Mouse (Mus musculus): ENCODE measurements around the gene Gjc3. TPM values are rescaled to one million over a fixed set of nuclear protein-coding genes. Genes with fewer than 3 reads are reported as not detected.

Gene Gjc3
- polyA plus RNA-seq, 1 experiment = not detected

GRCm38 (mm10) chr5:137914508-137914907, 48.4 kb downstream of the Gjc3 start:
- H3K4me3 ChIP-seq = no peak overlapping the region
- no peaks in the 10 kb centered on the region for H3K27me3 ChIP-seq (ENCODE audit: control insufficient read depth, insufficient read depth, insufficient read length)
- no peak overlapping the region for H3K4me2 ChIP-seq (ENCODE audit: low read depth)
- no peak overlapping the region for H3ac ChIP-seq (ENCODE audit: control insufficient read depth, insufficient read length)
- no peaks in the 10 kb centered on the region for H3K36me3 ChIP-seq (ENCODE audit: control insufficient read depth, insufficient read depth)
- no peak for TF ChIP-seq MYOG (IDR thresholded peaks at IDR 0.05; ENCODE audit: control insufficient read depth in 1 of 3, insufficient read depth in 1 of 3, insufficient read length in 2 of 3, low read depth in 2 of 3)
- no peak for TF ChIP-seq SRF (IDR thresholded peaks at IDR 0.05; ENCODE audit: control insufficient read depth, insufficient read length, low read depth)
- no peak for TF ChIP-seq TCF3 (IDR thresholded peaks at IDR 0.05; ENCODE audit: insufficient read length, low read depth)
- TF ChIP-seq MAX (IDR thresholded peaks at IDR 0.05; ENCODE audit: low read depth) = no peak
- TF ChIP-seq E2F4 (IDR thresholded peaks at IDR 0.05; ENCODE audit: insufficient read depth) = no peak
- TF ChIP-seq CEBPB (IDR thresholded peaks at IDR 0.05; ENCODE audit: insufficient read depth, poor library complexity, severe bottlenecking) = no peak
- TF ChIP-seq USF1 (IDR thresholded peaks at IDR 0.05; ENCODE audit: low read depth) = no peak
- TF ChIP-seq POLR2A (IDR thresholded peaks at IDR 0.05; ENCODE audit: insufficient read length, low read depth) = no peak
- no peak for TF ChIP-seq REST (IDR thresholded peaks at IDR 0.05; ENCODE audit: insufficient read depth, insufficient read length)
- no peak for TF ChIP-seq MYOD1 (IDR thresholded peaks at IDR 0.05; ENCODE audit: control insufficient read depth in 1 of 3, insufficient read length in 2 of 3, low read depth in 2 of 3)
- TF ChIP-seq TCF12 (IDR thresholded peaks at IDR 0.05; ENCODE audit: insufficient read depth, poor library complexity, severe bottlenecking) = no peak
- no peak for TF ChIP-seq POLR2AphosphoS2 (IDR thresholded peaks at IDR 0.05; ENCODE audit: insufficient read length, low read depth)
- H3K79me2 ChIP-seq (ENCODE audit: control insufficient read depth, insufficient read depth) = no peaks in the 10 kb centered on the region

- no peak overlapping the region for H3ac ChIP-seq (ENCODE audit: control insufficient read depth, insufficient read length)
- no peak overlapping the region for H3K4me3 ChIP-seq
- H3K79me2 ChIP-seq (ENCODE audit: control insufficient read depth, insufficient read depth) = no peaks in the 10 kb centered on the region
- H3K36me3 ChIP-seq (ENCODE audit: control insufficient read depth, insufficient read depth) = no peaks in the 10 kb centered on the region
- no peak overlapping the region for H3K4me2 ChIP-seq (ENCODE audit: low read depth)
- TF ChIP-seq E2F4 (IDR thresholded peaks at IDR 0.05; ENCODE audit: insufficient read depth) (no peak), MYOG (IDR thresholded peaks at IDR 0.05; ENCODE audit: control insufficient read depth in 1 of 3, insufficient read depth in 1 of 3, insufficient read length in 2 of 3, low read depth in 2 of 3) (no peak), SRF (IDR thresholded peaks at IDR 0.05; ENCODE audit: control insufficient read depth, insufficient read length, low read depth) (no peak), POLR2A (IDR thresholded peaks at IDR 0.05; ENCODE audit: insufficient read length, low read depth) (no peak)
- no peaks in the 10 kb centered on the region for H3K27me3 ChIP-seq (ENCODE audit: control insufficient read depth, insufficient read depth, insufficient read length)
Measured at GRCm38 (mm10) chr5:137909564-137910262, 53.2 kb downstream of the Gjc3 start.

Other genes with a start within 250 kb of the Gjc3 start
- gene Nyap1, start 221.5 kb downstream of the Gjc3 start, polyA plus RNA-seq (2012; fragmentation: generic; extraction: Trizol) = 2.7 TPM
- 48.1 TPM for gene Tsc22d4, start 217.4 kb downstream of the Gjc3 start, polyA plus RNA-seq (2012; fragmentation: generic; extraction: Trizol)
- gene Ppp1r35, start 184.2 kb downstream of the Gjc3 start, polyA plus RNA-seq (2012; fragmentation: generic; extraction: Trizol) = 40.4 TPM
- 34.4 TPM for gene Mepce, start 175.4 kb downstream of the Gjc3 start, polyA plus RNA-seq (2012; fragmentation: generic; extraction: Trizol)
- 2.2 TPM for gene Zcwpw1, start 175.3 kb downstream of the Gjc3 start, polyA plus RNA-seq (2012; fragmentation: generic; extraction: Trizol)
- gene Pilra, start 126.8 kb downstream of the Gjc3 start, polyA plus RNA-seq (2012; fragmentation: generic; extraction: Trizol) = 0.05 TPM
- gene Pilrb1, start 105.0 kb downstream of the Gjc3 start, polyA plus RNA-seq (2012; fragmentation: generic; extraction: Trizol) = not detected
- gene Pilrb2, start 91.3 kb downstream of the Gjc3 start, polyA plus RNA-seq (2012; fragmentation: generic; extraction: Trizol) = not detected
- 0.01 TPM for gene Cyp3a13, start 41.5 kb downstream of the Gjc3 start, polyA plus RNA-seq (2012; fragmentation: generic; extraction: Trizol)
- gene Azgp1, start 18.4 kb upstream of the Gjc3 start, polyA plus RNA-seq (2012; fragmentation: generic; extraction: Trizol) = not detected
- gene Smok3a, start 58.2 kb upstream of the Gjc3 start, polyA plus RNA-seq (2012; fragmentation: generic; extraction: Trizol) = not detected
- gene Smok3b, start 58.3 kb upstream of the Gjc3 start, polyA plus RNA-seq (2012; fragmentation: generic; extraction: Trizol) = not detected
- not detected for gene Smok3c, start 90.1 kb upstream of the Gjc3 start, polyA plus RNA-seq (2012; fragmentation: generic; extraction: Trizol)
- gene Zkscan1, start 122.0 kb upstream of the Gjc3 start, polyA plus RNA-seq (2012; fragmentation: generic; extraction: Trizol) = 5.1 TPM
- gene Zscan21, start 153.8 kb upstream of the Gjc3 start, polyA plus RNA-seq (2012; fragmentation: generic; extraction: Trizol) = 12.3 TPM
- 3.0 TPM for gene Zfp113, start 192.6 kb upstream of the Gjc3 start, polyA plus RNA-seq (2012; fragmentation: generic; extraction: Trizol)
- 186 TPM for gene Cops6, start 198.0 kb upstream of the Gjc3 start, polyA plus RNA-seq (2012; fragmentation: generic; extraction: Trizol)
- gene Ap4m1, start 208.9 kb upstream of the Gjc3 start, polyA plus RNA-seq (2012; fragmentation: generic; extraction: Trizol) = 10.4 TPM
- gene Mcm7, start 209.3 kb upstream of the Gjc3 start, polyA plus RNA-seq (2012; fragmentation: generic; extraction: Trizol) = 55.4 TPM
- gene Taf6, start 224.4 kb upstream of the Gjc3 start, polyA plus RNA-seq (2012; fragmentation: generic; extraction: Trizol) = 47.1 TPM
- gene Cnpy4, start 224.4 kb upstream of the Gjc3 start, polyA plus RNA-seq (2012; fragmentation: generic; extraction: Trizol) = 11.5 TPM
- gene Mblac1, start 231.2 kb upstream of the Gjc3 start, polyA plus RNA-seq (2012; fragmentation: generic; extraction: Trizol) = 2.5 TPM

Measured in myocyte (in vitro differentiated cells).